Mouse (Mus musculus): Measurements from ENCODE around the gene Dgcr2. TPM values are rescaled to one million over a fixed set of nuclear protein-coding genes. Genes with fewer than 3 reads are reported as not detected.

Dgcr2 gene
- polyA plus RNA-seq, 1 experiment = 40.6 TPM

GRCm38 (mm10) chr16:17892606-17893005 is 5.8 kb downstream of the Dgcr2 start:
- no peaks in the 10 kb centered on the region for H3K9me3 ChIP-seq (replicated peaks; ENCODE audit: control insufficient read depth, insufficient read depth, low read length, poor library complexity, severe bottlenecking)
- H3K4me1 ChIP-seq (ENCODE audit: control insufficient read depth, insufficient read depth, low read length) = no peaks in the 10 kb centered on the region
- TF ChIP-seq CTCF (IDR thresholded peaks at IDR 0.05; ENCODE audit: low read depth, low read length) (no peak), POLR2A (IDR thresholded peaks at IDR 0.05; ENCODE audit: insufficient read depth, low read length) (no peak), EP300 (IDR thresholded peaks at IDR 0.05; ENCODE audit: insufficient read depth, low read depth, low read length) (no peak)
- H3K4me3 ChIP-seq (ENCODE audit: low read depth, low read length) = no peak overlapping the region
- no peak overlapping the region for H3K9ac ChIP-seq (ENCODE audit: low read depth, poor library complexity, severe bottlenecking)
- no peak overlapping the region for H3K27ac ChIP-seq (ENCODE audit: insufficient read depth, low read length)
- no peaks in the 10 kb centered on the region for H3K36me3 ChIP-seq (ENCODE audit: control insufficient read depth, insufficient read depth, low read length, poor library complexity, severe bottlenecking)
- H3K27me3 ChIP-seq (ENCODE audit: control insufficient read depth, insufficient read depth, low read length, poor library complexity, severe bottlenecking) = no peaks in the 10 kb centered on the region

GRCm38 (mm10) chr16:17891567-17891959 is 6.8 kb downstream of the Dgcr2 start, which contains the start of gene Gm20518:
TSS of gene Gm20518 (minus strand) at chr16:17891671.
- TF ChIP-seq POLR2A (IDR thresholded peaks at IDR 0.05; ENCODE audit: insufficient read depth, low read length) = peak; percentile 46
- TF ChIP-seq EP300 (IDR thresholded peaks at IDR 0.05; ENCODE audit: insufficient read depth, low read depth, low read length) = no peak
- no peak for TF ChIP-seq CTCF (IDR thresholded peaks at IDR 0.05; ENCODE audit: low read depth, low read length)
- no peaks in the 10 kb centered on the region for H3K27me3 ChIP-seq (ENCODE audit: control insufficient read depth, insufficient read depth, low read length, poor library complexity, severe bottlenecking)
- no peaks in the 10 kb centered on the region for H3K9me3 ChIP-seq (replicated peaks; ENCODE audit: control insufficient read depth, insufficient read depth, low read length, poor library complexity, severe bottlenecking)
- H3K27ac ChIP-seq (ENCODE audit: insufficient read depth, low read length) = no peak within 1 kb of the TSS
- no peaks in the 10 kb centered on the region for H3K36me3 ChIP-seq (ENCODE audit: control insufficient read depth, insufficient read depth, low read length, poor library complexity, severe bottlenecking)
- no peaks in the 10 kb centered on the region for H3K4me1 ChIP-seq (ENCODE audit: control insufficient read depth, insufficient read depth, low read length)
- H3K9ac ChIP-seq (ENCODE audit: low read depth, poor library complexity, severe bottlenecking) = peak within 1 kb of the TSS; percentile 83
- H3K4me3 ChIP-seq (ENCODE audit: low read depth, low read length) = peak within 1 kb of the TSS; percentile 79

- H3K9me3 ChIP-seq (replicated peaks; ENCODE audit: control insufficient read depth, insufficient read depth, low read length, poor library complexity, severe bottlenecking) = no peaks in the 10 kb centered on the region
- H3K36me3 ChIP-seq (ENCODE audit: control insufficient read depth, insufficient read depth, low read length, poor library complexity, severe bottlenecking) = no peaks in the 10 kb centered on the region
- no peak overlapping the region for H3K27ac ChIP-seq (ENCODE audit: insufficient read depth, low read length)
- H3K4me1 ChIP-seq (ENCODE audit: control insufficient read depth, insufficient read depth, low read length) = no peaks in the 10 kb centered on the region
- H3K9ac ChIP-seq (ENCODE audit: low read depth, poor library complexity, severe bottlenecking) = peak overlapping the region; percentile 83
- H3K27me3 ChIP-seq (ENCODE audit: control insufficient read depth, insufficient read depth, low read length, poor library complexity, severe bottlenecking) = no peaks in the 10 kb centered on the region
- peak overlapping the region; percentile 79 for H3K4me3 ChIP-seq (ENCODE audit: low read depth, low read length)
- no peak for TF ChIP-seq CTCF (IDR thresholded peaks at IDR 0.05; ENCODE audit: low read depth, low read length)
- TF ChIP-seq POLR2A (IDR thresholded peaks at IDR 0.05; ENCODE audit: insufficient read depth, low read length) = no peak
- no peak for TF ChIP-seq EP300 (IDR thresholded peaks at IDR 0.05; ENCODE audit: insufficient read depth, low read depth, low read length)
Measured at GRCm38 (mm10) chr16:17890917-17891566, 7.3 kb downstream of the Dgcr2 start.

- Histone ChIP-seq H3K27me3 (ENCODE audit: control insufficient read depth, insufficient read depth, low read length, poor library complexity, severe bottlenecking) (no peaks in the 10 kb centered on the region), H3K4me3 (ENCODE audit: low read depth, low read length) (peak overlapping the region; percentile 79; the same call in 1 of the 2 replicates), H3K4me1 (ENCODE audit: control insufficient read depth, insufficient read depth, low read length) (no peaks in the 10 kb centered on the region), H3K9me3 (replicated peaks; ENCODE audit: control insufficient read depth, insufficient read depth, low read length, poor library complexity, severe bottlenecking) (no peaks in the 10 kb centered on the region), H3K9ac (ENCODE audit: low read depth, poor library complexity, severe bottlenecking) (peak overlapping the region; percentile 83; the same call in 1 of the 2 replicates), H3K36me3 (ENCODE audit: control insufficient read depth, insufficient read depth, low read length, poor library complexity, severe bottlenecking) (no peaks in the 10 kb centered on the region), H3K27ac (ENCODE audit: insufficient read depth, low read length) (no peak overlapping the region)
- TF ChIP-seq EP300 (IDR thresholded peaks at IDR 0.05; ENCODE audit: insufficient read depth, low read depth, low read length) = no peak
- no peak for TF ChIP-seq POLR2A (IDR thresholded peaks at IDR 0.05; ENCODE audit: insufficient read depth, low read length)
- TF ChIP-seq CTCF (IDR thresholded peaks at IDR 0.05; ENCODE audit: low read depth, low read length) = no peak
Measured at GRCm38 (mm10) chr16:17890342-17890727, 8.0 kb downstream of the Dgcr2 start.

- Histone ChIP-seq H3K27ac (ENCODE audit: insufficient read depth, low read length) (no peak overlapping the region), H3K4me1 (ENCODE audit: control insufficient read depth, insufficient read depth, low read length) (no peaks in the 10 kb centered on the region), H3K9ac (ENCODE audit: low read depth, poor library complexity, severe bottlenecking) (no peak overlapping the region)
Measured at GRCm38 (mm10) chr16:17889689-17890341, 8.5 kb downstream of the Dgcr2 start.

GRCm38 (mm10) chr16:17884116-17884515 is 14.2 kb downstream of the Dgcr2 start:
- TF ChIP-seq EP300 (IDR thresholded peaks at IDR 0.05; ENCODE audit: insufficient read depth, low read depth, low read length) (peak; percentile 84; the same call in 1 of the 2 replicates), POLR2A (IDR thresholded peaks at IDR 0.05; ENCODE audit: insufficient read depth, low read length) (no peak), CTCF (IDR thresholded peaks at IDR 0.05; ENCODE audit: low read depth, low read length) (no peak)

More at GRCm38 (mm10) chr16:17889689-17890341, 8.5 kb downstream of the Dgcr2 start:
- no peaks in the 10 kb centered on the region for H3K36me3 ChIP-seq (ENCODE audit: control insufficient read depth, insufficient read depth, low read length, poor library complexity, severe bottlenecking)
- H3K4me3 ChIP-seq (ENCODE audit: low read depth, low read length) = no peak overlapping the region
- no peaks in the 10 kb centered on the region for H3K27me3 ChIP-seq (ENCODE audit: control insufficient read depth, insufficient read depth, low read length, poor library complexity, severe bottlenecking)
- TF ChIP-seq POLR2A (IDR thresholded peaks at IDR 0.05; ENCODE audit: insufficient read depth, low read length) (no peak), CTCF (IDR thresholded peaks at IDR 0.05; ENCODE audit: low read depth, low read length) (no peak), EP300 (IDR thresholded peaks at IDR 0.05; ENCODE audit: insufficient read depth, low read depth, low read length) (no peak)
- H3K9me3 ChIP-seq (replicated peaks; ENCODE audit: control insufficient read depth, insufficient read depth, low read length, poor library complexity, severe bottlenecking) = no peaks in the 10 kb centered on the region

More at GRCm38 (mm10) chr16:17884116-17884515, 14.2 kb downstream of the Dgcr2 start:
- Histone ChIP-seq H3K27me3 (ENCODE audit: control insufficient read depth, insufficient read depth, low read length, poor library complexity, severe bottlenecking) (no peaks in the 10 kb centered on the region), H3K4me1 (ENCODE audit: control insufficient read depth, insufficient read depth, low read length) (peaks cover 3% of the 10 kb centered on the region), H3K27ac (ENCODE audit: insufficient read depth, low read length) (0 out of 2 replicates have a peak overlapping the region, but pooled peaks have one; percentile 1), H3K4me3 (ENCODE audit: low read depth, low read length) (no peak overlapping the region), H3K9me3 (replicated peaks; ENCODE audit: control insufficient read depth, insufficient read depth, low read length, poor library complexity, severe bottlenecking) (no peaks in the 10 kb centered on the region), H3K9ac (ENCODE audit: low read depth, poor library complexity, severe bottlenecking) (no peak overlapping the region), H3K36me3 (ENCODE audit: control insufficient read depth, insufficient read depth, low read length, poor library complexity, severe bottlenecking) (no peaks in the 10 kb centered on the region)
